Mouse (Mus musculus): Measurements from ENCODE around the gene Olfr332. TPM values are rescaled to one million over a fixed set of nuclear protein-coding genes. Genes with fewer than 3 reads are reported as not detected.

The Olfr332 gene
- not detected in 4 replicates for total RNA-seq (2023; ENCODE audit: inconsistent age)

DNA sequence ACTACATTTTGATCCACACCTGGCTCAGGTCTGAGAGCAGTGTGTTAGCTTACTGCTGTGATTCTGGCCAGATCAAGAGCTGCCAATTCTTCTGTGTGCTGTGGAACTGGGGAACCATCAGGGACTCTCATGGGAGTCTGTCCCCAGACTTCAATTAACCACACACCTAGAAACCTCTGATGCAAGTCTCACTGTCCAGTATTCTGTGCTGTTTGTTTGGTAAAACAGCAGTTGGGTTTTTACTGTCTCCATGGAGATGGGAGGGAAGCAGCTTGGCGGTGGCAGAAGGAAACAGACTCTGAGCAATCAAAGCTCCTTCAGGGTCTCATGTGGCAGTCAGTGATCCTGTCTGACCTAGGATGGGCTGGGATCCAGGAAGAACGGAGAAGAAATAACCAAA, at the start of gene Olfr332:
Gene Olfr332 (minus strand): TSS at position 101 of the 400 bp plus-strand sequence.

DNA sequence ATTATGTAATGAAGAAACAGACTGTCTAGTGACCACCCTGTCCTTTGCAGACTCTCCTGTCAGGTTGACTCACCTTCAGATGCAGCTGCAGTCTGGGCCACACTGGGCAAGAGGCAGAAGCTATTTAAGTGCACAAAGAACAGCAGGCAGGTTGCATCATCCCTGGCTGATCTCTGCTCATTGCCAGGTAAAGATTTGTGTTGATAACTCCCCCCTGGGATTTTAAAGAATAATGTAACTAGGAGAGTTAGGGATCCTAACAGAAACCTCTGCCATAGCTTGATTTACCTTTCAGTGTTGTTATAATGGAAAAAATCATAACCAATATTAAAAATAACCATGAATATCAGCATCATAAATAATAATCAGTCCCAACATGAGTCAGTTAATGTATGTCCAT, 42.4 kb upstream of the Olfr332 start, which contains the start of gene Olfr330:
Gene Olfr330 (minus strand): TSS at position 101 of the 400 bp plus-strand sequence.

DNA sequence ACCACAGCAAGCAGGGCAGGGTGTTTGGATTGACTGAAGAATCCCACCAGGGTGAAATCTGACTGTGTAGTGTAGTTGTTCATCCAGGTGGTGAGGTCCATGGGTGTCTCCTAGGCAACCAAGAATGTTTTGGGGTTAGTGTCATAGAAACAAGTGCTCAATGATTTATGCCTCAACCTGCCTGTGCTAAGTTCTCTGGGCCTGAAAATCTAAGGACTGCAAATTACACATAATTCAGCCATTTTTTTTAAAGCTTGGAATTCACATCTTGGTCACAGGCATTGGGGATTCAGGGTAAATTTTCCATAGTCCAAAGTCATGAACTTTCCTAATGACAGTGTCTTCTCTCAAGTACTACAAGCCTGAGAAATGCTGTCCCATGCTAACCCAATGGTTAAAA, 10.1 kb upstream of the Olfr332 start, which contains the start of gene Olfr331:
Gene Olfr331 (minus strand): TSS at position 101 of the 400 bp plus-strand sequence.

DNA sequence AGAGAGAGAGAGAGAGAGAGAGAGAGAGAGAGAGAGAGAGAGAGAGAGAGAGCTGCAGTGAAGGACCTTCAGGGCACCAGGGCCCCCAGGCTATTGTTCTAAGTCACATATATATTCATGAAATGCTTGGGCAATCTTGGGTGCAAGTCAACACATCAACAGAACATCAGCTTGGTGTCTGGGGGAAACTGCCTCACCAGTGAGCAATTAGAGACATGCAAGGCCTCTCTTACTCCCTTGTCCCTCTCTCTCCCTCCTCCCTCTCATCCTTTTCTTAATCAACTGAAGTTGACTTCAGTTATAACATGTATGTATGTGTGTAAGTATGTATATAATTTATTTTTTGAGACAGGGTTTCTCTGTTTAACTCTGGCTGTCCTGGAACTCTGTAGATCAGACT, 30.2 kb downstream of the Olfr332 start, which contains the start of gene Olfr30:
Gene Olfr30 (minus strand): TSS at position 101 of the 400 bp plus-strand sequence.

DNA sequence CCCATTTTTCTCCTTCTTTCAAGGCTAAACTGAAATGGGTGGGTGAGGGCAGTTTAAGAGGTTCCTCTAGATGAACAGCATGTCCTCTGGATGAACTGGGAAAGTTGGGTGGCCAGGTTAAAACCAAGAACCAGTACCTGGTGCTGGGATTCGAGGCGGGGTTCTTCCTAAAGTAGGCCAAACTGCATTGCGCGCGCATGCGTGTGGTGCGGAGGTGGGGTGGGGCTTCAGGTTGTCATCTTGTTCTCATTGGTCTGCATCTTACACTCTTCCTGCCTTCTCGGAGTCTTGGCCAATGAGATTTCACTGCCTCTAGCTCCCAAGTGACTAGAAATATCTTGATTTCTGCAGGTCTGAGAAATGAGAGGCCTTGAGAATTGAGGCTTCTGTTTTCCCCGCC, 39.6 kb downstream of the Olfr332 start, which contains the start of gene Lypd9:
Gene Lypd9 (minus strand): TSS at position 165 of the 400 bp plus-strand sequence.

Other genes with a start within 250 kb of the Olfr332 start
- gene 4930438A08Rik, start 217.8 kb downstream of the Olfr332 start, total RNA-seq (2023; ENCODE audit: inconsistent age), result not detected in 4 replicates
- 29.9 to 31.8 TPM (median 30.8 TPM) in 4 replicates for gene Zfp692, start 185.5 kb downstream of the Olfr332 start, total RNA-seq (2023; ENCODE audit: inconsistent age)
- 26.9 to 29.1 TPM (median 27.9 TPM) in 4 replicates for gene Zfp672, start 162.2 kb downstream of the Olfr332 start, total RNA-seq (2023; ENCODE audit: inconsistent age)
- 20.2 to 31.2 TPM (median 22.2 TPM) in 4 replicates for gene Sh3bp5l, start 161.8 kb downstream of the Olfr332 start, total RNA-seq (2023; ENCODE audit: inconsistent age)
- gene Lypd8, start 113.5 kb downstream of the Olfr332 start, total RNA-seq (2023; ENCODE audit: inconsistent age), result not detected in 4 replicates
- not detected in 4 replicates for gene 1810065E05Rik, start 71.4 kb downstream of the Olfr332 start, total RNA-seq (2023; ENCODE audit: inconsistent age)
- not detected in 4 replicates for gene Gm12253, start 60.0 kb downstream of the Olfr332 start, total RNA-seq (2023; ENCODE audit: inconsistent age)
- not detected in 4 replicates for gene Lypd9, start 39.6 kb downstream of the Olfr332 start, total RNA-seq (2023; ENCODE audit: inconsistent age)
- not detected in 4 replicates for gene Olfr30, start 30.3 kb downstream of the Olfr332 start, total RNA-seq (2023; ENCODE audit: inconsistent age)
- gene Olfr331, start 10.0 kb upstream of the Olfr332 start, total RNA-seq (2023; ENCODE audit: inconsistent age), result not detected in 4 replicates
- not detected in 4 replicates for gene Olfr330, start 42.3 kb upstream of the Olfr332 start, total RNA-seq (2023; ENCODE audit: inconsistent age)
- not detected in 4 replicates for gene Olfr329-ps, start 53.9 kb upstream of the Olfr332 start, total RNA-seq (2023; ENCODE audit: inconsistent age)
- 0.19 TPM in 1 of 4 replicates, not detected in the others for gene Olfr328, start 63.1 kb upstream of the Olfr332 start, total RNA-seq (2023; ENCODE audit: inconsistent age)
- not detected in 4 replicates for gene Olfr224, start 78.0 kb upstream of the Olfr332 start, total RNA-seq (2023; ENCODE audit: inconsistent age)
- gene Olfr325, start 85.2 kb upstream of the Olfr332 start, total RNA-seq (2023; ENCODE audit: inconsistent age), result not detected in 4 replicates
- gene Olfr324, start 102.6 kb upstream of the Olfr332 start, total RNA-seq (2023; ENCODE audit: inconsistent age), result not detected in 4 replicates
- gene 2210407C18Rik, start 123.5 kb upstream of the Olfr332 start, total RNA-seq (2023; ENCODE audit: inconsistent age), result not detected in 4 replicates
- not detected in 4 replicates for gene Olfr323, start 137.9 kb upstream of the Olfr332 start, total RNA-seq (2023; ENCODE audit: inconsistent age)
- gene Trim58, start 147.9 kb upstream of the Olfr332 start, total RNA-seq (2023; ENCODE audit: inconsistent age), result not detected in 4 replicates
- not detected in 4 replicates for gene Olfr322, start 166.2 kb upstream of the Olfr332 start, total RNA-seq (2023; ENCODE audit: inconsistent age)
- gene Olfr320, start 188.5 kb upstream of the Olfr332 start, total RNA-seq (2023; ENCODE audit: inconsistent age), result not detected in 4 replicates
- not detected in 4 replicates for gene Olfr319, start 206.6 kb upstream of the Olfr332 start, total RNA-seq (2023; ENCODE audit: inconsistent age)
- gene Olfr318, start 231.5 kb upstream of the Olfr332 start, total RNA-seq (2023; ENCODE audit: inconsistent age), result 0.58 to 0.96 TPM (median 0.68 TPM) in 4 replicates
- not detected in 4 replicates for gene Olfr317, start 246.7 kb upstream of the Olfr332 start, total RNA-seq (2023; ENCODE audit: inconsistent age)